Mouse (Mus musculus): ENCODE measurements around the gene Rbm19.

- TF ChIP-seq CTCF (IDR thresholded peaks at IDR 0.05; ENCODE audit: control insufficient read depth, insufficient read depth, low read length): no peak
- TF ChIP-seq POLR2A (IDR thresholded peaks at IDR 0.05; ENCODE audit: borderline replicate concordance, control insufficient read depth, low read depth, low read length): no peak
These were observed 12.8 kb upstream of the Rbm19 start for GRCm38 (mm10) chr5:120103458-120103857.

All from bone marrow, adult 2 months (tissue).